Mouse (Mus musculus) ovary, postnatal 10 days (tissue): ENCODE measurements around the gene Rab5b.

Experiments used
- DNase-seq: peaks from one replicate; pipeline ENCODE4 v3.0.0; 2022; ENCODE audit warnings: low spot score

The Rab5b gene

GRCm38 (mm10) chr10:128699006-128699405 lies 2.9 kb upstream of the Rab5b start:
- no peak for DNase-seq

GRCm38 (mm10) chr10:128697072-128697725 lies 1.1 kb upstream of the Rab5b start:
- DNase-seq, result no peak

DNA sequence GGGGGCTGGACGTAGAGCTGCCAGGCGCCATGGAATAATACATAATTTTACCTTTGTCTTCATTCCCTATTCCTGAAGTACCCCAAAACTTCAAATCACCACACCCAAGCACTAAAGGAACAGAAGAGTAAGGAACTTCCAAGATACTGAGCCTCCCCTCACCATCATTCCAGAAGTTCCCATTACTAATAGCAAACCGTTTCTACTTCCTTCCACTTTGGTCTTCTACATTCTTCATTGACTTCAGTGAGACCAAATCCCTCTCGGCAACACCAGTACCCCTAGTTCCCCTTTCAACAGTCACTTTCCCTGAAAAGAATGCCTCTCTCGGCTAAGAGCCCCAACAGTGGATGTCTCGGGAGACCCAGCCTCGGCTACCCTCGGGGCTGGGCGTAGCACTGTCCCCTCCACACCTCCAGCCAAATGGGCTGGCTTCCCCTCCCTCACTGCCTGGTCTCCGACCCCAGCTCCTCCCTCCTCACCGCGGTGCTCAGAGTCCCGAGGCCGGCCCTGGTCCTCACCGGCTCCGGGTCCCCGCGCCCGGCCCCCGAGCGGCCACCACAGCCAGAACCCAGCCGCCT lies 563 bp downstream of the Rab5b start:
- DNase-seq, result no peak

DNA sequence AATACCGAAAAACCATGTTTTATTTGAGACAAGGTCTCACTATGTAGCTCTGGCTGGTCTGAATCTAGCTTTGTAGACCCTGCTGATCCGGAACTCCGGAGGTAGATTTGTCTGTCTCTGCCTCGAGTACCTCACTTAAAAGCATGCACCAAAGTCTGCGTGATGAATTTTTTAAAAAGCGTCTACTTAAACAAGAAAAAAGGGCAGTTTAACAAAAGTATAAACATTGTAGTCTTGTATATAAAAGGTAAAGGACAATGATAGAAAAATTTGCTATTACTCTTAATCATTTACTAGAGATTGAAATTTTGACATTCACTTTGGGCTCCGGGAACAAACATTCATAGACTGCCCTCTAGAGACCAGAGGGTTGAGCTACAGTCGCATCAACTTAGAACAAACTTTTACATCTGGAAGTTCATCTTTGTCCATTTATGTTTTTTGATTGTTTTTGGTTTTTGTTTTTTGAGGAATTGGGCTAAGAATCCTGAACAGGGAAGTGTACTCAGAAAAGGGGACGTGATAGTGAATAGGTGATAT lies 21.5 kb downstream of the Rab5b start:
- DNase-seq, result no peak

- DNase-seq, result peak; percentile 51
Observed at GRCm38 (mm10) chr10:128673763-128674468, 22.1 kb downstream of the Rab5b start, which contains the start of gene Suox. Gene Suox (minus strand): TSS chr10:128674073.

DNA sequence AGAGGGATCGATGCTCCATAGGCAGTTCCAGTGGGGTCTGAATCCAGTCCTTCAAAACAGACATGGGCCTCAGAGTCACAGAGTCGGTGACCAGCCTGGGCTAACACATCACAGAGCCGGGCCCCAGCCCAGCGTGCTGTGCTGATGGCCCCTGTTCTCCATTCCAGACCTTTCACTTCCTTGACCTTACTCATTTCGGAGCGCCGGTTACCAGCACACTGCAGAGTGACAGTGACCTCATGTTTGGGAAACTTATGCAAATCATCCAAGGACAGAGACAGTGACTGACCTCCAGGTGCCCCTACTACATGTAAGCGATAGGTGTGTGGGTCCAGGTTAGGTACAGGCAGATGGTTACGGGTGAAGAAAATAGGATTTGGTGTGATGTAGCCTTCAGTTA lies 24.9 kb downstream of the Rab5b start:
- no peak for DNase-seq

DNA sequence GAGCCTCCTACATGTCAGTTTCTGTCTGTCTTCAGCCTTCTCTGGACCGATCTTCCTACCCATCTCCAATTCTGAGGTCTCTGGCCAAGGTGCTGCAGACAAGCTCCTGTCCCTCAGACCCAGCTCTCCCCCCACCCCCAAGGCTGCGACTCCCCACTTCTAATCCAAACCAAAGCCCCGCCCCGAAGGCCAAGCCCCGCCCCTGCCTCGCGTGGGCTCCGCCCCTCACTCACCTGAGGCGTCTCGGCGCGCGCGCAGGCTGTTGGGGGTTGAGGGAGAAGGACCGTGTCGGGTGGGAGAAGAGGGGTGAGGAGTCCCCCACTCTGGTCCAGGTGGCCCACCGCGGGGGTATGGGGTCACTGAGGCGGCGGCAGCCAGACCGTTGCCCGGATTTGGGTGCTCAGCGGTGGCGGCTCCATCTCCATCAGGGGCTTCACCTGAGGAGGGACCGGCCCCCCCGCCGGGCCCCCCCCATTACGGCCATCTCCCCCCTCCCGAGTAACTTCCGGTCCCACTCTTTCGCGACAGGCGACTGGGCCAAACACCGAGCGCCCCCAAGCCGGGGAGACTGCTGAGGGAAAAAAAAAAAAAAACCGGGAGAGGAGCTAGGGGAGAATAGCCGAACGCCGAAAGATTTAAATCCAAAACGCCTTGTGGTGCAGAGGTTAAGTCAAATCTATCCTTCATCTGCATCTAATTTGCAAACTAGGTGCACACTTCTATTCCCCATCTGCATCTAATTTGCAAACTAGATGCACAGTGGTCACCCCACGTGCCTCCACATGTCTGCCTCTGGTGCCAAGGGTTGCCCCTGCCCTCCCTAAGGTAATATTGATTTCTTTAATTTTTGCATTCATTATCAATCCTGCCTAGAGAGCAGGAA lies 27.0 kb downstream of the Rab5b start:
- peak; percentile 15 for DNase-seq

GRCm38 (mm10) chr10:128665806-128666205 lies 30.3 kb downstream of the Rab5b start:
- DNase-seq, result no peak

- no peak for DNase-seq
Observed at GRCm38 (mm10) chr10:128665307-128665706, 30.8 kb downstream of the Rab5b start.

GRCm38 (mm10) chr10:128664808-128665207 lies 31.3 kb downstream of the Rab5b start:
- DNase-seq, result no peak

- DNase-seq, result no peak
Observed at GRCm38 (mm10) chr10:128663441-128664220, 32.4 kb downstream of the Rab5b start.

- no peak for DNase-seq
Observed at GRCm38 (mm10) chr10:128662465-128662864, 33.6 kb downstream of the Rab5b start.

DNA sequence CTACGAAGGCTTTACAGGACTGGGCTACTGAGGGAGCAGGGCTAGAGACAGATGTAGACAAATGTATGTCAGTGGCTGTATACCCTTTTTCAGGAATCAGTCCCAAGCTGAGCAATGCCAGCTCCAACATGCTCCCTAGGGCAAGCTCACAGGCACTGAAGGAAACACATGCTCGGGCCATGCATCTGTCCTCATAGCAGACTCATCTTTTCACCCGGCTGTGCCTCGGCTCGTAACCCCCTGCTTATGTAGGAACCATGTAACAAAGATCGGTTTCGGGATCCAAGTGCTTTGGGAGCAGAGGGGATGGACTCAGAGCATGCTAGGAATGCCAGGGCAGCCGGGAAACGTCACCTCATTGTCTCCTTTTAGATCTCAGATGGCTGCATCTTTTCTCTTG lies 36.6 kb downstream of the Rab5b start:
- no peak for DNase-seq

GRCm38 (mm10) chr10:128657844-128658243 lies 38.2 kb downstream of the Rab5b start:
- DNase-seq, result no peak

DNA sequence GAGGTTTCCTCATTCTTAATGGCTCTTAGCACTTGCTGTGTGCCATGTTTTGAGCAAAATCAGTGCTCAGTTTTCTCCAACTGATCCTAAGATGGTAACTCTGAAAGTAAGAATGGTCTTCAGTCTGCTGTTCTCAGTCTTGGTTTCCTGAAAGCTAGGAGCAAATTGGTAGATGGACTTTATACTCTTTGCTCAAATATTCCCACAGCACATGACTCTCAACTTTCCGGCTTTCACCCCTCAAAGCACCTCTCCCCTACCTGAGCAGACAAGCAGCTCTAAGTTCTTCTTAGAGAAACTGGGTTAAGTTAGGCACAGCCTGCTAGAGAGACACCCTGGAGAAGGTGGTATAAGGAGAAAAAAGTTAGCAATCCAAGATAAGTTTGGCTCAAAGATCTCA lies 39.3 kb downstream of the Rab5b start:
- no peak for DNase-seq

- DNase-seq, result no peak
Observed at GRCm38 (mm10) chr10:128655254-128655653, 40.8 kb downstream of the Rab5b start.

- no peak for DNase-seq
Observed at GRCm38 (mm10) chr10:128653866-128654265, 42.2 kb downstream of the Rab5b start.

DNA sequence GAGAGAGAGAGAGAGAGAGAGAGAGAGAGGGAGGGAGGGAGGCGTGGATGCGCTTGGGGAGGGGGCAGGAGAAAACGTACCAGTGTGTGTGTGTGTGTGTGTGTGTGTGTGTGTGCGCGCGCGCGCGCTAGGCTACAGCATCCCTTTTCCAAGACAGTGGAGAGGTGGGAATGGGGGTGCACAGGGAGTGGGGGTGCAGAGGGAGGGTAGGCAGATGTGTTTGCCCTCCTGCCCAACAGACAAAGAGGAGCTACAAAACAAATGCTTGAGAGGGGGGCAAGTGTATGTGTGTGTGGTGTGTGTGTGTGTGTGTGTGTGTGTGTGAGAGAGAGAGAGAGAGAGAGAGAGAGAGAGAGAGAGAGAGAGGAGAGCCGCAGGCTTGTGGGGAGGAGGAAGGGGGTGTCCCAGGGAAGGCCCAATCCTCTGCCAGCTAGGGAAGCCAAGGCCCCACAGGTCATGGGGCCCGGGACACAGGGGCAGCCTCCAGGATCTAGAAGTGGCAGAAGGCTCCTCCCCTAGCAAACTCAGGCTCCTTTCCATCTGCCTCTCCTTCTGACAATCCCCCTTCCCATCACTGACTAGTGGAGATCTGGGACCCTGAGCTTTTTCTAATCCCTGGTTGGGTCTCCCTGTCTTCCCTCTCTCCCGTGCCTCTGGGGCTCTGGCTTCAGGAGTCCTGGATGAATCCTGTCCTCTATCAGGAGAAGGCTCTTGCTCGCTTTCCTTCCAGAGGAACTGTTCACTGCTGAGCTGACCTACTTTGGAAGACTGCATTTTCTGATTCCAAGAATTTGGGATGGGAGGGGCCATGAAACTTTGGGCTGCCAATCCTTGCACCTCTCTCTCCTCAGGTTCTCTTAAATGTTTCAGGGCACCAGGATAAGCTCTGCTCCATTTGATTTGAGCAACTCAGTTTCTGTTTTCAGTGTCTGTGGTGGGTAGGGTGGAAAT lies 49.6 kb downstream of the Rab5b start:
- DNase-seq, result no peak

GRCm38 (mm10) chr10:128645111-128646011 lies 50.7 kb downstream of the Rab5b start, which contains the start of gene Ikzf4:
Gene Ikzf4 (minus strand): TSS chr10:128645991.
- peak; percentile 17 for DNase-seq
